Mouse (Mus musculus) ES-Bruce4 (cell line): ENCODE measurements around the gene Myo6.

Experiments
- EP300 ChIP-seq: IDR thresholded peaks from 2 replicates; pipeline ENCODE4 v1.6.1; 2011; ENCODE audit warnings: low read depth, low read length; ENCODE audit not compliant: insufficient read depth
- POLR2A ChIP-seq: IDR thresholded peaks from one replicate; pipeline ENCODE4 v1.8.1; 2011; ENCODE audit warnings: low read length; ENCODE audit not compliant: insufficient read depth

- TF ChIP-seq EP300 (no peak), POLR2A (no peak)
Measured at GRCm38 (mm10) chr9:80332153-80332552, 167.3 kb downstream of the Myo6 start.
